Mouse (Mus musculus) lung, postnatal 10 days (tissue): ENCODE measurements around the gene Daam1.

Experiments used
- DNase-seq: peaks from one replicate; pipeline ENCODE4 v3.0.0; 2021

The Daam1 gene

DNA sequence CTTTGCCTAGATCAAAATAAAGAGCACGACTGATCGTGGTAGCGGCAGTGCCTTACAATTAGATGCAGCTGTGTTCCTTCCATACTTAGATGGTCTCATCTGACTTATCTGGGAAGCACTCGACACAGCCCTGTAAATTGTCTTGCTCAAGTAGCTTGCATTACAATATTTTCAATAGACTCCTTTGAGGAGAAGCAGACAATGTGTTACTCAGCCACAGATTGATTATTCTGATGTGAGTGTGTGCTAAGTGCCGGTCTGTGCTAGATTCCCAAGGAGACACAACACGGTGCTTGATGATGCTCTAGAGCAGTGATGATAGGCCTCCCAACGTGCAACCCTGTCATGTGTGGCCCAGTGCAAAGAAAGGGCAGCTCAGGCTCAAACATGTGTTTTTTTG, 70.3 kb downstream of the Daam1 start:
- DNase-seq, result no peak

DNA sequence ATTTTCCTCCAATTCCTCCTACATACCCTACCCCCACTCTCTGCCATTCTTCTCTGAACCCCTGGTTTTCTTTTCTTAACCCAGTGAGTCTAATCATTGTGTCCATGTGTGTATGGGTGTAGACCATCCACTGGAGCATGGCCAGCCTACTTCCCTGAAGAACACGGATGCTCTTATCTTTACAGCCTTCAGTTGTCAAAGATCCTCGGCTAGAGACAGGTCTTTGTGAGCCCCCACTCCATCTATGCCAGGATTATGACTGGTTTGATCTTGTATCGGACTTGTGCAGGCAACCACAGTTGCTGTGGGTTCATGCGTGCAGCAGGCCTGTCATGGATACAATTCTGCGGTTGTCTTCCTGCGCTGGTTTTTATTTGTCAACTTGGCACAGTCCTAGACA, 71.0 kb downstream of the Daam1 start:
- DNase-seq, result no peak

DNA sequence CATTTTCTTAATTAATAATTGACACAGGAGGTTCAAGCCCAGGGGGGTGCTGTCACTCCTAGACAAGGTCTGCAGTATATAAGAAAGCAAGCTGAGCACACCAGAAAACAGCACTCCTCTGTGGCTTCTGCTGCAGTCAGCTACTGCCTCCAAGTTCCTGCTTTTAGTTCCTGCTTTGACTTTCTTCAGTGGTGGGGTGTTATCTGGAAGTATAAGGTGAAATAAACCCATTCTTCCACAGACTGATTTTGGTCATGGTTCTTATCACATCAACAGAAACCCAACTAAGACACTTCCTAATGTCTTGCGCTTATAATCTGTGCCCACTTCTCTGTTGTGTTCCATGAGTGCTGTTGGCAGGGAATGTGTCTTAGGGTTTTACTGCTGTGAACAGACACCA, 71.4 kb downstream of the Daam1 start:
- DNase-seq, result no peak

DNA sequence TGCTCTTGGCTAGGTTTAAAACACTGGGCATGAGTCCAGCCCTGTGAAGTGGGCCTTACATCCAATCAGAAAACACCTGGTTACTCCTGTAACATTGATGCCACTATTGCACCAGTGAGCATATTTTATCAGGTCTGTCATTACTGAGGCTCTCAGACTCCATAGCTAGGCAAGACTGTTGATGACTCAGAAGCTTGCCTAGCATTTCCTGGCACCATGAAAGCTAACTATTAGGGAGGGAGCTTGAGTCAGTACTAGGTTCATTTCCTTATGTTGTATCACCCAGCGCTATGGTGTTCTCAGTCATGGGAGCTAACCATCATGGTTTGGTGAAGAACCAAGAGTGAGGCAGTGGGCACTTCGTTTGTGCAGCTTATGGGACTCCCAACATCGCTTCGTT, 72.3 kb downstream of the Daam1 start:
- DNase-seq, result no peak

DNA sequence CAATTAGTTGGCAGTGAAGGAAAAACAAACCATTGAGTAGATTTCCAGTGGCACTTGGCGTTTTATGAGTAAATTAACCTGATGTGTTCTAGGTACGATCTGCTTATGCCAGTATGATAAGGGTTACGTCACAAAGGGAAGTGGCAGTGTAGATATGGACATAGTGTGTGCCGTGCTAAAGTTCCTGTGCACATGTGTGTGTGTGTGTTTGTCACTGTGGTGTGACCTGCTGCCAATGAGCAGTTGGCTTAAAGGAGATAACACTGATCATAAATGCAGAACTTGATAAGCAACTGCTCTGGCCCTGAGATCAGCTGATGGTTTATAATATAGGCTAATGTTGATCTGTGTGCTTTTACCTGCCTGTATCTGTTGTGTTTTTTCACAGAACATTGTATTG, 73.4 kb downstream of the Daam1 start:
- no peak for DNase-seq

DNA sequence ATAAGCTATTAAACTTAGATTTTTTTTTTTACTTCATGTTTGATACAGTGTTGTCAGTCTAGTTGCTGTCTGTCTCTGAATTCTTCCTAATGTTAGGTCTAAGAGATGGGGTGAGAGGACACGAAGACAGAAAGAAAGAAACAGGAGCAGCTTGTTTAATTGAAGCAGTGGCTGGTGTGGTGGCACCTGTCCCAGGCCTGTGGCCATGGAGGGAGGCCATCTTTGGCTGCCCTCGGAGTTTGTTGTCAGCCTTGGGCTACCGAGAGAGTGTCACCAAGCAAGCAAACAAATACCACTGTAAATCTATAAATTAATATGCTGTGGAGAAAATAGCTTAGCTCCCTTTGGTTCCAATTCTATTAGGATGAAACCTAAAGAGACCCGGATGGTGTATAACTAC, 74.0 kb downstream of the Daam1 start:
- DNase-seq, result no peak

DNA sequence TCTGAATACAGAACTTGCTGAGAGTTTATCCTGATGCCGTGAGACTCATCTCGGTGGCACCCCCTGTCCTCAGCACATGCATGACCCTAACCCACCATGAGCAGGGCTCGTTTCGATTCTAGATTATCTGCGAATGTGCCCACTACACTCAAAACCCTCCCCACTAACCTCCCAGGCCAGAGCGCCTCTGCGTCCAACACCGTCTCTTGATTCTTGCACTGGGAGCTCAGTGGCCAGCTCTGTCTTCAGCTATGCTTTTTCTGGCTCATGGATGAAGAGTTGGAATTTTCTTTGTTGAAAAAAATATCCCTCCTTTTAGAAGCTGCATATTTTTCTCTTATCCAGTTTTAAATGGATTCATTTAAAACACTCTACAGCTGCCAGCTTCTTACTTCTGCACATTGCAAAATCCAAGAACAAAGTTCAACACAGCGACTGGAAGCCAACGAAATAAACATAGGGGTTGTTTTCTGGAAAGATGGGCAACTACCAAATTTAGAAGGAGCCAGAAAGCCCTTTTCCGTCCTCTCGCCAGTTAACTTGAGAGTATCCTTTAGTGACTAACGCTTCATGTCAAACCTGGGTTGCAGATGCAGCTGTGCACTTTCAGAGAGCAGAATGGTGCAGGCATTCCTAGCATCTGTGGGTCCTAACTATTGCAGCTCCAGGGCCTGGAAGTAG, 74.9 kb downstream of the Daam1 start:
- DNase-seq, result peak; percentile 27

DNA sequence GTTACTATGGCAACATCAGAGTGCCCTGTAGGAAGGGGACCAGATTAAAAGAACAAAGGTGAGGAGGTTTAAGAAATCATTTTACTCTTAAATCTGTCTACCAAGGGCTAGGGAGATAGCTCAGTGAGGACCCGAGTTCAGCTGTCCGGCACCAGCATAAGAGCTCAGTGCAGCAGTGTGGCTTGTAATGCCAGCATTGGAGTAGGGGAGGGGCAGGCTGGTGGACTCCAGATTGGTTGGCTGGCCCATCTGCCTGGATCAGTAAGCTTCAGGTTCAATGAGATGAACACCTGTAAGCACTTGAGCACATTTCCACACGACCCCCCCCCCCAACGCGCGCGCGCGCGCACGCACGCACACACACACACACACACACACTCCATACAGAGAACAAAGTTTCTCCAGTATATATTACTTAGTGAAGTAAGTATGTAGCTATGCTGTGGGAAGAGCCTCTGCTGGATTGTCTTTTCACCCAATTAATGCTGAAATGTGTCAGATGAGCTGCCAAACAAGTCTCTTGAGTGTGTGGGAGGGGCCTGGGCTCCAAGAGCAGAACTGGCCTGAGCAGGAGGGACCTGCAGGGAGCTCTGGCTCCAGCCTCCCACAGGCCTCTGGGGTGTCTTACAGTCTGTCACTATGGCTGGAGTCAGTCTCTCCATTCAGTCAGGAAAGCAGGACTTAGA, 75.8 kb downstream of the Daam1 start:
- DNase-seq, result peak; percentile 58

DNA sequence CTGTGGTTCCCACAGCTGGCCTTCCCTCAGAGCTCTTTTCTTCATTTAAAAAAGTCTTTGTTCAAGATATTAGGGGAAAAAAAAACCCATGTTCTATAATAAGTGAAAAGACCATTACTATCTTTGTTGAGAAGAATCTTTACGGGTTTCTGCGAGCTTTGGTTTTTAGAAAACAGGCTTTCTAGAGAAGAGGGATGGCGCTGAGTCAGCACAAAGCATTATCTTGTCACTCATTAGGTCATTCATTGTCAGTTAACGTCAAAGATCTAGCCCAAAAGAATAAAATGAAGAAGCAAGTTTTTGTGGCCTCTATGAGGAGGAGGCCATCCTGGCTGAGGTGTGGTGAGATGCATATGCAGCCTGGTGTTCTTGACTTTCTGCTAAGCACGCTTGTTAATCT, 78.1 kb downstream of the Daam1 start:
- no peak for DNase-seq

DNA sequence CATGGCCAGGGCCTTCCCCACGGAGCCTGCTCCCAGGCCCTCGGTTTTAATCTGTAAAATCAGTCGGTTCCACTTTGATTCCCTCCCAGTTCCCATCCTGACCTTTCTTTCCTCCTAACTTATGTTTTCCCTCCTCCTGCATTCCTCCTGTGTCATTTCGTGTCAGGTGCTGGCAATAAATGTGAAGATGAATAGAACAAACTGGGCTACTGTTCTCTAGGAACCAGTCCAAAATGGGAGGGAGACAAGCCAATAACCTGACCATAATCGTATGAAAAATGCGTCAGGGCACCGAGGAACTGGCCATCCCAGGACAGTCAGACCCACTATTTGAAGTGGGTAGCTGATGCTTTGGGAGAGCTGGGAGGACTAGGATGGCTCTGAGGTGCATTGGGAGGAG, 79.4 kb downstream of the Daam1 start:
- DNase-seq, result no peak

DNA sequence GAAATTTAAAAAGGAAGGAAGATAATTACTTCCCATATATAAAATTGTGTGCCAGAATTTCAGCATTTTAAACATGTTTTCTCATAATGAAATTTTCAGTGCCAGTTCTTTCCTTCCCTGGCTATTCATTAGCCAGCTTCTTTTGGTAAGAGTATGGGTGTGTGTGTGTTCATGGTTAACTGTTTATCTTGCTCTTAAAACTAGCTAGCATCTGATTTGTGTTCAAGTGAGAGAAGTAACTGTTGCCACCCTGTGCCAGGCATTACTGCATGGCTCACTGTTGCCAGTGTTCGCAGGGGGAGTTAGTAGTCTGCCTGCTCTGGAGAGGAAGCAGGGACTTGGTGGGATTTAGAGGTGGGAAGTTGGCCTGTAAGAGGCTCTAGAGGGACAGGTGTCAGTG, 81.4 kb downstream of the Daam1 start:
- DNase-seq, result no peak

DNA sequence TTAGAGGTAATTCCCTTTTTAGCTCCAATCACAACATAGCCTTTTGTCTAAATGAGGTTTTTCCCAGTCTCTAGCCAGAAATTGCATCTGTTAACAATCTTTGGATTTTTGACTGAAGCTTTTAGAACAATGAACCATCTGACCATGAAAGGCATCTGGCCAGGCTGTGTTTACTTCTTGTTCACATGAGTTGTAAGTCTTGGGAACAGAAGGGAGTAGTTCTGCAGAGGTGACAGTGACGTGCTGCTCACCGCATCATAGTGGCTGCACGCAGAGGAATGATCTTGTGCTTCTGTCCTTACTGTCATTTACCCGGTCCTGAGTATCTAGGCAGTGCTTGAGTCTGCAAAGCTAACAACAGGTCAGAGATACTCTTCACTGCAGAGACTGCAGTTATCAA, 88.3 kb downstream of the Daam1 start:
- DNase-seq, result peak; percentile 60

DNA sequence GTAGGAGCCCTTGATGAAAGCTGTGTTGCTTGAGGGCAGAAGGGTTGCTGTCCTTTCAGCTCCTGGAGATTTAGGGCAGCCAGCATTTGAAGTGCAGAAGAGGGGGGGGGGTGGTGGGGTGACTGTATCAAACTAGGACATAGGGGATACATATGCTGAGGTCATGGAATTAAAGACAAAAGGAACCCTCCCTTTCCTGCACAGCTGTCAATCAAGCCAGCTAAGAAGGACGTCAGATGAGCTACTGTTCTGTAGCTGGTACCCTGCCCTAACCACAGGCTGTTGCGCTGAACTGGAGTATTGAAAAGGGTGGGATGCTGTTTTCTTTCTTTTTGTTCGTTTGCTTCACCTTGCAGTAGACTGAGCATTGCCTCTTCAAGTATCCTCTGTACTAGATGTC, 89.1 kb downstream of the Daam1 start:
- no peak for DNase-seq

DNA sequence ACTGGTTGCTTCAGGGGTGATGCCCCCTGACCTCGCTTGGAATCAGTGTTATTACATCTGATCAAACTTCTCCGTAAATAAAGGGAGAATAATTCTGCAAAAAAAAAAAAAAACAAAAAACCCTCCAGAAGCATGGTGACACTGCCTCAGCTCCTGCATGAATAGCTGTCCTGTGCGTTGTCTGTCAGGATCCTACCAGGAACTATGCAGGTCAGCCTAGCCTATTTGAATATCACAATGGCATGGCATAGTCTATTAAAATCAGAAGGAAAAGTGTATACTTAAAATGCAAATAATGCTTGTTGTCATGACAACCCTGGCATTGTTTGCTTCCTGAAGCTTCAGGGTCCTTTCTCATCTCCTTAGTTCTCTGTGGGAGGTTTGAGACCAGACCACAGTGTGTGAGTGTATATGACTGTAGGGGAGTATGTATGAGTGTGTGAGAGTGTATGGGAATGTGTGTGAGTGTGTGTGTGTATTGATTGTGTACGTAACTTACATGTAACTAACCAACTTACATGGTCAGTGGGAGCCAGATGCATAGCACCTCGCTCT, 92.0 kb downstream of the Daam1 start:
- no peak for DNase-seq

DNA sequence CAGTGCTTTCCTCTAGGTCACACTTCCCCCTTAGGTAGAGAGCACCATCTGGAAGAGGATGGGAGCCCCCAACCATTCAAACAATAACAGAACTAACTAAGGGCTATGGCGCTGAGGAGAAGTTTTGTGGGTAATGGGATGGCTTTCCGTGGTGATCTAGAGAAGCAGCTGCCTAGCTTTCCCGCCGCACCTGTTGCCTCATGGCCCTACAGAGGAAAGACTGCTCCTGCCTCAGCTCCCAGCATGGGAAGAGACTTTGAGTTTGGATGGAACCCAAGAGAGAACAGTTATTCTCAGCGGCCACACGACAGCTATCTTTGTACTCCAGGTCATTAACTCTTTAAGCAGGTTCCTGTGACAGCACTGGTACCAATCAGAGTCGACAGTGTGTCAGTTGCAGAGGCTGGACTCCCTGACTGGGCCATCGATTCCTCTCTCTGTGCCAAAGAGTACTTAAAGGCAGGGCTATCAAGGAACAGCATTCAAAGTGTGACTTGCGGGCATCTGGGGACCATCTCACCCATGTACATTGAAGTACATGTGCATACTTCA, 94.2 kb downstream of the Daam1 start:
- no peak for DNase-seq

DNA sequence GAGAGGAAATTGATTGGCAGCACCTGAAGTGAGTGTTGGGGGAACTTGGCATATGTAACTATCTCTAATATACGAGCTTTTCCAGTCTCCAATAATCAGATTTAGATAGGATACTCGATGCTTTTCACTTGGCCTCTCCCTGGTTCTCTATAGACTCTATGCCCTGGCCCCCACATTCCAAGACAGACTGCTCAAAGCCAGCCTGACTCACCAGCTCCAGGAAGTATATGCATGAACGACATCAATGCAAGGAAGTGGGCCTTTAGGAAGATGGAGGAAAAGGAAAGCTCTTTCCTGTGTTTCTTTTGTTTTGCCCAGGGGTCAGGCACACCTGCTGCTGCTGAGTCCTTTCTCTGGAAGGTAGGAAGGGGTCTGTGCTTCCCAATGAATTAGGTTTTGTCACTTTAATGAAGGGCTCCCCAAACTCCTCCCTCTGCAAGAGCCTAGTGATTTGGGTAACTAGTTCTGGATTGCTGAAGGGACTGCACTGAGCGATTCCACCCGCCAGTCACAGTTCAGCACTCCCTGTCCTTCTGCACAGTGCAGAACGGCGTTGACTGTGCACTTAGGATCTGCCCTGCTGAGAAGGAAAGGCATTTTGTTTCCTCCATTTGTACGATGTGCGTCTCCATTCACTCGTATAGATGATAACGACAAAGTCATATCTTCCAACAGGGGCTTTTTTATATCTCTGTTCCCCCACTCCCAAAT, 95.3 kb downstream of the Daam1 start:
- no peak for DNase-seq

DNA sequence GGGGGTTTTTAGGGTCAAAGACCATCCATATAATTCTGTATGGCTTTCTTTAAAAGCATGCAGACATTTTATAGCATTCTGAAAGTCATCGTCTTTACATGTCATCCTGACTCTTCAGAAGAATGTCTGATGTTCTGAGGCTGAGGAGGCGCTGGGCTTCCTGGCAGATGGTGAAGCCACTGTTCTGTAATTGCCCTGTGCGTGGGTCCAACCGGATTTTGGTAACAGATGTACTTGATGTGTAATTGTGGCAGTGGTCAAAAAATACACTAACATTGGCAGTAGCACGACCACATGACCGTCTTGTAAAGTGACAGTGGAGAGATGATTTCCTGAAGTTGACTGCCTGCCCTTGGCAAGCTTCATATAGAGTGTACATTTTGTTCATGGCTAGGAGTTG, 97.2 kb downstream of the Daam1 start:
- DNase-seq, result no peak

DNA sequence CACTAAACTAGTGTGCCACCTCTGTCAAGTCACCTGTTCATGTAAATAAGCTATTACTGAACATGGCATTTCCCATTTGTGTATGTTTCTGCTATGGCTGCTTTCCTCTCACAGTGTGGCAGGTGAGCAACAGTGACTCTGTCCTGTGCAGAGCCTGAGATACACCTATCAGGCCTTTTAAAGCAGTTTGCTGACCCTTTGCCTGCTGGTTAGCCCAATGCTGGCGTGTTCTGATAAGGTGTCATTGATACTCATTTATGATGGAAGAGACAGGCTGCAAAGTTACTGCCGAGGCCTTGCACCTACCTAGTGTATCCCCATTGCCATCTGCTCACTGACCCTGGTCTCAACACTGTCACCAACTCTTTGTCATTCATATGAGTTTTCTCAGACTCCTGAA, 99.0 kb downstream of the Daam1 start:
- DNase-seq, result no peak

DNA sequence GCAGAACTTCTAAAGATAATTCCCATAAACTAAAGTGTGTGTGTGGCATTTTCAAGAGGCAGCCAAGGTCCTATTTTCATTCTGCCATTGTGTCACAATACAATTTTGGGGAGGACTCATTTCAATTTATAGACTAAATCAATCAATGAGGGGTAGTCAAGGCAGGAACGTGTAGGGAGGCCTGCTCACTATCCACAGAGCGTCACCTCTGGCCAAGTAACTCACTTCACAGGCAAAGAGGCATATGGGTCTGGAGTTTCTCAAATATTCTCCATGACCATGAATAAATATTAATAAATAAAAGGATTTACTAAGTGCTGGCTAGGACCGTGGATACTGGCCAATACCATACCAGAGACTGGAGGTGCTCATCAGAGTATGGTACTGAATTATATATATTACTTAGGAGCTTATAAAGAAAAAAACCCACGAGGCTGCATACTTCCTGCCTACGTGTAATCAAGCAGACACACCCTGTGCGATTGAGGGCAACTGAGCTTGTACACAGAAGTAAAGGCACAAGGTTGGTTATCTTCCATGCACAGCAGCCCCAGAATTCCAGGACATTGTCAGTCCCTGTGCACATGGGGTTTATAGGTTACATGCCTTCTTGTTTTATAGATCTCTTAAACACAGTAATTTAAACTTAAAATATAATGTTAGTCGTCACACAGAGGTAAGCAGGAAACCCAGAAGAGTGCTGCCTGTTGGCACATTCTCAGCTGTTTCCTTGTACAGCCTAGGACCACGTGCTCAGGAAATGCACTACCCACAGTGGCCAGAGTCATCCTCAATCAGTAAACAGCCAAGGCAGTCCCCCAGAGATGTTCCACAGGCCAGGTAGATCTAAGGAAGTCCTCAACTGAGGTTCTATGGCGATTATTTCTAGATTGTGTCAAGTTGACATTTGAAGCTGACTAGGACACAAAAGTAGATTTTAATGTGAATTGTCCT, 101.8 kb downstream of the Daam1 start:
- peak; percentile 19 for DNase-seq

DNA sequence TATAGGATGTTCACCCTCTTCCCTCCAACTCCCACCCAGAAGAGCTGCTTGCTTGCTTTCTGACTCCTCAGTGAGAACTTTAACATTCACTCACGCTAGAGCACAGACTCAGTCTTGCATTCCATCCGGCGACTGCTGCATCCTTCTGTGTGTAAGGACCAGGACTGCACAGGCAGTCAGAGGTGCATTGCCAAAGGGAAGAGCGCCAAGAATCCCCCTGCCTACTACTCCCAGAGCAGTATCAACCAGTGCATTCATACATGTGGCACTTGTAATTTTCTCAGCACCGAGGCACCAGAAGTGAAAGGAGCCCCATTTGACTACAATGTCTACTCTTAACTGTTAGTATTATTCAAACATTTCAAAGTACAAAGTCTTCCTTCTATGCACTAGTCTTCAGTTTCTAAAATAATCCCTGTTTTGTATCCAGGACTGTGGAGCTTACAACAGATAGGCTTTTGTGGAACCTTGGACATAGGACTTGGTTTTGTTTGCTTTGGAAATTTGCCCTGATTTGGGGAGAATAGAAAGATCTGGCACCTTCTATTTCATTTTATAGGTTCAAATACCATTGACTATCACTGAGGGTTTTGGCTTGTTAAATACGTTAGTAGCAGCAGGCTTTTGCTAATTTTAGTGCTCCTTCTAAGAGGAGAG, 103.2 kb downstream of the Daam1 start:
- DNase-seq, result no peak

DNA sequence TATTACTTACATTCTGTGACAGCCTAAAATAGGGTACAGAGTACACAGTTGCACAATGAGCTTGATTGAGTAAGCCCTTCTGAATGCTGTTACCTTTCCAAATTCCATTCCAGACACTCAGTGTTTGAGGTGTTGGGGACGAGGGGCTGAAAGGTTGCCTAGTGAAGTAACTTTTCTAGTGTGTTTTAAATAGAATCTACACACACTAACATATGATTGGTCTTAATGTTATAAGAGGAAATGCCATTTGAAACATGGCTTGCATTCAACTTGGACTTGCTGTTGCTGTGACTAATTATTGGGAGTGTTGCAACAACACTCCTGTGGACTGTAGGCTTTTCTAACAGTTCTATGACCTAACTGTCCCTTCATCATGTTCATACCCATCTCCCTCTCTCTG, 105.8 kb downstream of the Daam1 start:
- DNase-seq, result peak; percentile 51

DNA sequence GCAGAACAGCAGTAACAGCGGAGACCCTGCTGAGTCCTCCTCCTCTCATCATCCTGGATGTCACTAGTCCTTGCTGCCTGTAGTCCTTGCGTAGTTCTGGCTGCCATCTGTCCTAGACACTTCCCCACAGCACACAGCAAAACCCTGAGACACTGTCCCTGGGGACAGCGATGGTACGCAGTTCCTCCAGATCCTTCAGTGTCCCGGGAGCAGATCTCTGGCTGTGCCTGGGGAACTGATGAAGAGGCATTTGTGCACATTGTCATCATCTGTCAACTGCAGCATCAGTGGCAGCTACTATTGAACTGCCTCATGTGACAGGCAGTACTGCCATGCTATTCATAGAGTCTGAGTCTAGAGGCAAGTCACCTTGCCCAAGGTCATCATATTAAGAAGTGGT, 107.6 kb downstream of the Daam1 start:
- no peak for DNase-seq
